Mouse (Mus musculus) layer of hippocampus, postnatal 10 days (tissue): ENCODE data around the gene Fbxl16. TPM values are rescaled to one million over a fixed set of nuclear protein-coding genes. Genes with fewer than 3 reads are reported as not detected.

ENCODE experiments used
- DNase-seq, 2 experiments: peaks; one replicate each; pipeline ENCODE4 v3.0.0; 2021; ENCODE audit warnings: low spot score in 2 of 2
- long read RNA-seq: library from polyadenylated mRNA; stranded (forward); transcript quantifications from one replicate; pipeline ENCODE4 v2.0.0, GENCODE M21; 2023
- total RNA-seq, 2 experiments: library from RNA; stranded (reverse); gene quantifications; 2 replicates each; pipeline ENCODE4 v1.2.3; 2021

Fbxl16 gene
- total RNA-seq = 100 to 1,000 TPM; 272 to 292 TPM
- long read RNA-seq, transcript Fbxl16-201 (6 exons, 3,489 nt) = major isoform, 75 of 151 reads
- long read RNA-seq, transcript Fbxl16-203 (5 exons, 2,757 nt) = minor isoform, 5 of 151 reads
- long read RNA-seq, partial matches to known transcripts = 5 of 151 reads
- long read RNA-seq, other reads (novel, unspliced or antisense) = 66 of 151 reads

- peak; percentile 84 to 90 for DNase-seq
Measured at GRCm38 (mm10) chr17:25808789-25809605, at the start of gene Fbxl16. Gene Fbxl16 (plus strand): TSS chr17:25809085.

GRCm38 (mm10) chr17:25760148-25760547 is 48.7 kb upstream of the Fbxl16 start:
- no peak for DNase-seq

DNA sequence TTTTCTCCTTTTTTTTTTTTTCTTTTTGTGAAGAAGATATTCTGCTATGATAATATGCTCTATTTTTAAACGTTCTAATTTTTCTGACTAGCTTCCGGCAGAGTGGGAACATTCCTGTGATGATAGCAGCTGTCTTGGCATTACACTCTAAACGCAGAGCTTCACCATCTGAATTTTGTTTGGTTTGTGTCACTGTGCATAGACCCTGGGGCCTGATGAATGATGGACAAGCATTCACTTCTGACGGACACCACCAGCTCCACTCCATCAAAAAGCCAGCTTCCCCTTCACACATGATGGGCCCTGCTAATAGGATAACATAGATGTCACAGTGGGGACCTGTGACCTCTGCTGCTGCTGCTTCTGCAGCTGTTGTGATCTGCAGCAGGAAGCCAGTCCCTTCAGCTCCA is 47.3 kb upstream of the Fbxl16 start:
- DNase-seq = no peak

DNA sequence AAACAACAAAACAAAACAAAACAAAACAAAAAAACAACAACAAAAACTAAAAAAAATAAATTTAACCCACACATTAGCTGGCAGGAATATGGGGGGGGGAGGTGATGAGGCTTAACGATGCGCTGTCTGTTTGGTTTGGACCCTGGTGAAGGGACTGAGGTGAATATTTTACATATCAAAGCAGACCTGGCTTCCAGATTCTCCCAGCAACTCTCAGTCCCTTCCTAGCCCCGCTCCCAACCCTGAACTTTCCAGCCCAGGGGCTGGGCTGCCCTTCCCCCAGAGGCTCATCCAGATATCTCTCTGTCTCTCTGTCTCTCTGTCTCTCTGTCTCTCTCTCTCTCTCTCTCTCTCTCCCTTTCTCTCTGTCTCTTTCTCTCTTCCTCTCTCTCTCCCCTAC is 46.3 kb upstream of the Fbxl16 start:
- no peak for DNase-seq

GRCm38 (mm10) chr17:25765886-25766285 is 43.0 kb upstream of the Fbxl16 start:
- DNase-seq = no peak

DNA sequence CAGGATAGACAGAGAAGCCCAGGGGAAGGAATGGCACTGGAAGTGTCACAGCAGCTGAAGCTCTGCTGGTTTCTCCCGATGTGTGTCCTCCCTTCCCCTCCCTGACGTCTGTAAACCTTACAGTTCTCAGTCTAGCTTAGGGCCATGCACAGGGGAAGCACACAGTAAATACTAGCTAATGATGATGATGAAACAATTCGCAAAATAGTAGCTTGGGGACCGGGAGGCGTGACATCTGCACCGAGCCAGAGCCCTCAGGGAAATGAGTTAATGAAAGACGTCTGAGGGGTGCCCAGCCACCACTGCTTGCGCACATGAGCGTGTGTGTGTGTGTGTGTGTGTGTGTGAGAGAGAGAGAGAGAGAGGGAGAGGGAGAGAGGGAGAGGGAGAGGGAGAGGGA is 39.6 kb upstream of the Fbxl16 start:
- DNase-seq = no peak

- peak; percentile 99 for DNase-seq
Measured at GRCm38 (mm10) chr17:25773549-25774120, 35.2 kb upstream of the Fbxl16 start, which contains the start of gene Narfl. Gene Narfl (plus strand): TSS chr17:25773776.

DNA sequence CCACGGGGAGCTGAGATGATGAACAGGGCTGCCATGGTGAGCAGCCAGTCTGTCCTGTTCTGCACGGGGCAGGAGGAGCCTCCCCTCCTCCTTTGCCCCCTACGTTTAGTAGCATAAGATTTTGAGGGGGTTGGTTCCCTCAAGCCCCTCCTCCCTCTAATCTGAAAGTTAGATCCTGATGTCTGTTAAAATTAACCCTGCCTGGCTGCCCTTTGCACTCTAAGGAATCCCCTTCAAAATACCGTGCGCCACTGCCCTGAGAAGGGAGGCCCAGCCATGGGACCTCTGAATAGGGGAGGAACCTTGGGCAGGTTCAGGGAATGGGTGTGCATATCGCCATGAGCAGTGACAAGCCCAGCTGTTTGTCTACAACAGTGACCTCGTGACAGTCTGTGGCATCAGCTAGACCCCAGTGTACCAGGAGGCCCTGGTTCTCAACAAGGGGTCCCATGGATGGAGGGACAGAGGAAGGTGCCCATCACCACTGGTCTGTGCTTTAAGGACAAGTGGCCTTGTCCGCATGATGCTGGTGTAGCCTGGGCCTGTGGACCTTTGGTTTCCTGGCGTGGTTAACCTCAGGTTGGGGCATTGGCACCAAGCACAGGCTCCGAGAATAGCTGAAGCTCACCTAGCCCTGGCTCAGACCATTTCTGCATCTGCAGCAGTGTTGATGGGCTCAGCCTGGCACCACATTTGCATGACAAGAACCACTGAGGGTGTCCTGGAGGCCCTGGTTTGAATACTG is 33.4 kb upstream of the Fbxl16 start:
- DNase-seq = no peak

DNA sequence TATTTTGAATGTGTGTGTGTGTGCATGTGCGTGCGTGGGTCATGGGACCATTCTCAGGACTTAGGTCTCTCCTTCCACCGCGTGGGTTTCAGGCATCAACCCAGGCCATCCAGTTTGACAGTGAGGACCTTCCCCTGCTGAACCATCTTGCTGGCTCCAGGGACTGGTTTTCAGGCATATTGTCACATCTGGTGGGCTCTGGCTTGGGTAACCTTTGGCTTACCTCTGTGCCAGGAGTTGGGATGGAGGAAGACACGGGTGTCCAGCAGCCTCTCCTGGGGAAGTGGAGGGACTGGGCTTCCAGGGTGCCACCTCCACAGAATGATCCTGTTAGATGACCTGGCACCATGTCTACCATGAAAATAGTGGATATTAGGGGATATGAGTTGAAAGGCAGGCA is 30.9 kb upstream of the Fbxl16 start:
- DNase-seq = no peak

- DNase-seq = no peak
Measured at GRCm38 (mm10) chr17:25781339-25781738, 27.5 kb upstream of the Fbxl16 start.

- no peak for DNase-seq
Measured at GRCm38 (mm10) chr17:25783086-25783485, 25.8 kb upstream of the Fbxl16 start.

GRCm38 (mm10) chr17:25783861-25784574 is 24.9 kb upstream of the Fbxl16 start:
- DNase-seq = peak in 1 of 2 experiments; percentile 12

DNA sequence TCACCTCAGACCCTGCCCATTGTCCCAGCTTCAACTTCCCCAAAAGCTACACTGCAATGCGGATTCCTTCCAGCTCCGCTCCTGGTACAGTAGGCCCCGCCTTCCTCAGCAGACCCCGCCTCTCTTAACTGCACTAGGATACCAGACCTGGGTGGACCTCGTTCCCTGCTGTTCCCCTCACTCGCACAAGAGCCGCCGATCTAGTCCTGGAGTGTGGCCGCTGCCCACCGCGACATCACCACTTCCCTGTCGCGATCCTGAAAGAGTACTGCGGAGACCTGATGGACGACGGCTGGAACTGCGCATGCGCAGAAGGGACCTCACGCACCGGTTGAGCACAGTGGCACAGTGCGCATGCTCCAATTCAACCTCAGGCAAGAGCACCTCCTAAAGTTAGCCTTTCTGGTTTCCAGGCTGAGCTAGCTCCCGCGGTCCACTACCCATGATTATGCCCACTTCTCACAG is 23.6 kb upstream of the Fbxl16 start, which contains the start of gene Haghl:
TSS of gene Haghl (minus strand) at position 393 of the 465 bp plus-strand sequence.
- DNase-seq = peak; percentile 96 to 98

DNA sequence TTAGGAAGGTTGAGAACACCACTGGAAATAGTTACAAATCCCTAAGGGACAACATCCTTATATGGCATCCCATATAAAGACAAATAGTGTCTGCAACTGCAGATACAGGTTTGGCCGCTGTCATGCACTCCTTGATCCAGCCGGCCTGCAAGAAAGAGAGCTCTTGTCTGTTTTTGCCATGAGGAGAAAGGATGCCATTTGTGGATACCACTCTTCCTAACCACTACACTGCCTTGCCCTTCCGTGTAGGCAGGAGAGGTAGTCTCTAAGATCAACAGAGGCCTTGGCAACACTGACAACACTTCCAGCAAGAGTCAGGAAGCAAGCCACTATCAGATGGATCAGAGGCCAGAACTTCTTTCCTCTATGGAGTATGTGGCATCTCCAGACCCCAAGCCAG is 22.6 kb upstream of the Fbxl16 start, which contains the start of gene Ccdc78:
TSS of gene Ccdc78 (plus strand) at position 301 of the 400 bp plus-strand sequence.
- no peak for DNase-seq

- DNase-seq = no peak
Measured at GRCm38 (mm10) chr17:25786781-25787504, 21.9 kb upstream of the Fbxl16 start.

DNA sequence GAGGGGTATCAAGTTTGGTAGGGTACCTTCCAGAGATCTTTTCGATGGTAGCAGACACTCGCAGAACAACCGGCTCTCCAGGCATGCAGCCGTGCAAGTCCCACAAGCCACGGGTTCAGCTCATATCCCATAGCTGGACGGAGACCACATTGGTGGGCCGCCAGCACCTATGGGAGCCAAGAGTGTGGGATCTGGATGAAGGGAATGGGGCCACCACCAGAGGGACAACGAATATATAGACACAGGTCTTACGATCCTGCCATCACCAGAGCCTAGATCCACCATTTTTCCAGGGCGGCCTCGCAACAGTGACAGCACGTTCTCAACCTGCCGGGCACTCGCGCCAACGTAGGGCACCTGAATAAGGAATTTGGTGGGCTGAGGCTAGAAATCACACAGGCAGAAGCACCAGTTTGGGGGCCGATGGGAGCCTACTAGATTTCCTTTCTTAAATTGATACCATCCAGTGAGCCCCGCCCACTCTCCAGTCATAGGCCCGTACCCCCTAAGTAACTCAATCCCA is 17.5 kb upstream of the Fbxl16 start:
- no peak for DNase-seq

DNA sequence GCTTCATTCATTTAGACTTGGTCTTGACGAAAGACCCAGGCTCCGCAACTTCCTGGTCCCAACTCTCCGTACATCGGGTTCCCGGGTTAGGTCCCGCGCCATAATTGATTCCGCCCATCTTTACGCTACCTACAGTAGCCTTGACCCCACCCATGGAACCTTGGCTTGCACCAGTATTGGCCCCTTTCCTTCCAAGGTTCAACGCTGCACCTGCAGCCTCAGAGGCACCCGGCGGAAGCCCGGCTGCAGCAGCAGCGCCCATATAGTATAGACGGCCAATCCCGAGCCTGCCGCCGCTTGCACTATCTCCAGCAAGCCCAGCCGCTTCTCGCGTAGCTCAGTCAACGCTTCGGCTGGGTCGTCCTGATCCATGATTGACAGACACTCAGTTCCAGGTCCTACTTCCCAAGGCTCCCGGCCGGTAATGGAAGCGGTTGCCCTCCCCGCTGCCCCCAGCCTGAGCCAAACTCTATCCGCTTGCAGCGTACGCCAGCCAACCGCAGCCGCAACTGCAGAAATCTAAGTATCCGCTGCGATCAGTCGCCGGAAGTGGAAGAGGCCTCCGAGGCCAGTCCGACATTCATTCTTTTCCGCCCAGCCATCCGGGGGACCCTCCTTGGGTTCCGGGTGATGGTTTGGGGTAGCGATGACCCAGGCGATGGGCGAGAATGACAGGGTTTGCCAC is 16.9 kb upstream of the Fbxl16 start:
- peak; percentile 91 to 92 for DNase-seq

DNA sequence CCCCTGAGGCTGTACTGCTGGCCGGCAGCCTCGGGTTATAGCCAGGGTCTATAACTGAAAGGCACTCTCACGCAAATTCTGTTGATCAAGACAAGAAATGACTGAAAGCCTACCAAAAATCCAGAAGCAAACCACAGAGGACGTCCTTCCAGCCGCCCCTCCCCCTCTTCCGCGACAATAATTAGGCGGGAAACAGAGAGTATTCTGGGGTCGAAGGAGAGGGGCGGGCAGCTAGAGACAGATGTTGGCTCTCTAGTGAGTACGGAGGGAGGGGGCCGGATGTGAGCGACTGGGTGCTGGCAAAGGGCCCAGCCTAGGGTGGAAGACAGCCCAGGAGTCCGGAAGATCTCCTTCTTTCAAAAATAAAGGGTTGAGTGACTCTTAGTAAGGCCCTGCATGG is 16.3 kb upstream of the Fbxl16 start, which contains the start of gene Fam173a:
TSS of gene Fam173a (minus strand) at position 287 of the 400 bp plus-strand sequence.
- DNase-seq = peak; percentile 73 to 82

GRCm38 (mm10) chr17:25794197-25794596 is 14.7 kb upstream of the Fbxl16 start:
- DNase-seq = no peak
